Mouse (Mus musculus): Measurements from ENCODE around the gene Proser2.

Proser2 gene

DNA sequence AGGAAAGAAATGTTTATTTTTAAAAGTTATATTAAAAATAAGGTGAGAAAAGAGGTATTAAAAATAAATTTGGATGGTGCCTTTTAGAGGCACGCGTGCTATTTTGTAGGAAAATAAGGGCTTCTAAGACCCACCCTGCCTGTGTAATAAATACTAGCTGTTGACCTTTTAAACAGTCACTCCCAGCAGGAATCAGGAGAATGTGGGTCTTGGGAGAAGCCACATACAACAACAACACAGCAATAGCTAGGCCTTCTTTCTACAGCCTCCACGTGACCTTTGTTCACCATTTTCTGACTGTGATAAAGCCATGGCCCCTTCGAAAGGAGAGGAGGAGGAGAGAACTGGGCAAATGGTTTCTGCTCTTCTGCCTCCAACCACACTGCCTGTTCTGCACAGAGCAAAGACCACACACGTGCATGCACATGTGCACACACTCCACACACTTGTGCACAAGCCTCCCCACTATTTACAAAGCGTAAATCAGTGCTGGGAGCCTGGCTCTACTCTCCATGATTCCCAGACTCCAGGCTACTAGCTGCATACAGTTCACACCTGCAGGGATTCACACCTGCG, 57.2 kb downstream of the Proser2 start:
- DNase-seq (ENCODE audit: low spot score), result no peak

DNA sequence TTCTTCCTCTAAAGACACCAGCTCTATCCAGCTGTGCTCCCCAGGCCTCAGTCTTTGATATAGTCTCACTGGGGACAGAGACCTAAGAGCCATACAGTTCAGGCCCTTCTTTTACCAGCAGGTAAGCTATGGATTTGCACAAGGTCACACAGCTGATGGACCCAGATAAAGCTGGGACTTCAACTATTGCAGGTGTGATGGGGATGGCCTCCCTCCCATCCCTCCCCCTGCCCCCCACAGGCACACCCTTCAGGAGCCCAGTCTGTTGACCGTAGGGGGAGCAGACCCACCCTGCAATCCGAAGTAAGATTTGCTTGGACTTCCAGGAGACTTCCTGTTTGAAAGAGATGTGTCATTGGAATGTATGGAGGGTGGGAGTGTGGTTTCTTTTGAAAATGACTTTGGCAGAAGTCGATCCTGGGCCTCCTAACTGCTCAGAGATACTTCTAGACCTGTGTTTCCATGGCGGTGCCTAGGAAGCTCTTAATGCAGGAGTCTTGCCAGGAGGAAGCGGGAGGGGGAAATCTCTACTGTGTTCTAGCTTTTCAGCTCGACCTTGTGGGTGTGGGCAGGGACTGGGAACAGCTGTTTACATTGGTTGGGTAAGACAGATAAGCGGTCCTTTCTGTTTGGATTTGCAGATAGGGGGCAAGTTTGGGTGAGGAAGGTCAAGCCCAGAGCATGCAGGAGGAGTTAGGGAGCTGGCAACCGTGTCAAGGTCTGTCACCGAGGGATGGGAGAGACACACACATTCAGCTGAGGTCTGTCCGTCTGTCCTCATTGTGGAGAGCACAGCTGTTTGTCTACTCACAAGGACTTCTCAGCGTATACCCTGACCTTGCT, 58.2 kb downstream of the Proser2 start:
- no peak for DNase-seq (ENCODE audit: low spot score)

DNA sequence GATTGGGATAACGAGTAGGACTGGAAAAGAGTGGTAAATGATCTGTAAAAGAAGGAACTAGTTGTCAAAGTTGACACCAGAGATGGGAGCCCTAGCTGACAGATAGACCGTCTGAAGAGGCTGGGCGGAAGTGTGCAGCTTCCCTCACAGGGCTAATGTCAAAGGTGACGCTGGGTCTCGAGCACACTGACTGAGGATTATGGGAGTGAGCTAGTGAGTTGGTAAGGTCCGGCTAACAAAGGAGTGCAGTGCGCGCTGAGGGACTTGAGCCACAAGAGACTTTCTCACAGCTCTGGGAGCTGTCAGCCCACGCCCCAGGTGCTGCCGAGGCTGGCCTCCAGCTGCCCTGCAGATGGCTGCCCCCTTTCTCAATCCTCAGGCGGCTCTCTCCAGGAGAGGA, 59.1 kb downstream of the Proser2 start:
- DNase-seq (ENCODE audit: low spot score), result no peak

DNA sequence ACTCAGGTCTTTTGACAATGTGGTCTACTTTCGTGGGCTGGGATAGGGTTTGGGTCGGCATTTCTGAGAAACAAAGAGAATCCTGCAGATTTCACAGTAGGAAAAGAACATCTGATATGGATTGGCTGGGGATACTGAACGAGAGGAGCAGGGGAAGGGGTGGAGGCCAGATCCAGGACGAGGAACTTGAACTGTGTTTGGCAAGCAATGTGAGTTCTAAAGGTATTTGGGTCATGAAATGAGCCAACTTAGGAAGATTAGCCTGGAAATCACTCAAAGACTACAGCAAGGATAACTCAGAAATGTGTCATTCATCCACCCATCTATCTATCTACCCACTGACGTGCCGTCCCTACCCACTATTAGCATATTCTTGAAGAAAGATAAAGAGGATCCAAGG, 62.7 kb downstream of the Proser2 start:
- no peak for DNase-seq (ENCODE audit: low spot score)

DNA sequence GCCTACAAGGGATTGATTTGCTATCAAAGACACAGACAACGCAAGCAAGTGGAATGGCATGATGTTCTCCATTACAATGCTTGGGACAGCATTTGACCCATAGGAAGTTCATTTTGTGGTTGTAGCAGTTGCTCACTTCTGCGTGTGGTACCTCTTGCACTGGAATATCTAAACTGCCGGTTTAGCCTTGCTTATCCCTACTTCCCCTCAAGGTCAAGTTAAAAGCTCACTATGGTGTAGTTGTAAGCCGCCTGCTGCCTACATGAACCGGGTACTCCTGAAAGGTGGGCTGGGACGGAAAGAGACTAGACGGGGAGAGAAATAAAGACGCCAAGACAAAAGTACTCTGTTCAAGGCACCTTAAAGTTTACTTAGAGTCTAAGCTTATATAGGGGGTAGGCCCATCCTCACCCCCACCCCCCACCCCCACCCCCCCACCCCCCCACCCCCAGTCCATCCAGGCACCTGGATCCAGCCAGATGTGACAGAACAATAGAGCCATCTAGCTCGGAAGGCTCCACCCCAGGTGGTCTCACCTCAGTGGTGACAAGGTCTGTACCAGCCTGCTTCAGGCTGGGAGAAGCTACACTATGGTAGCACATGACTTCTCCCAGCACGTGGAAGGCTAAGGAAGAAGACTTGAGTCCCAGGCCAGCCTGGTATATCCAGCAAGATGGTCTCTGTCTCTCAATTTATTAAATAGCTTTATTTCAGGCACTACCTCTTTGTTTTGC, 69.8 kb downstream of the Proser2 start:
- DNase-seq (ENCODE audit: low spot score), result no peak

DNA sequence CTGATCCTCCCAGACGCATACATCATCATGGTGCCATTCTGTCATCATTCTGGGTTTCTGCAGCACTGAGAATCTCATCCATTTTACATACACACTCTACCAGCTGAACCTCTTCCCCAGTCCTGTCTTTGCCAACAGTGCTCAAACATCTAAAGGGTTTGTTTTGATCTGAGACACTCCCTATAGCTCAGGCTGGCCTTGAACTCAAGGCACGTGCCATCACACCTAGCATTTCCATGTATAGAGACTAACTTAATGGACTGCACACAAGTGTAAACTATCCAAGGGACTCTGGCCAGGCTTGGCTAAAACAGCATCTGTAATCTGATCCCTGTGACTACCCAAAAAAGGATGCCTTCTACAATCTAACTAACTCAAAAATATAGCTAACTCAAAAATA, 70.7 kb downstream of the Proser2 start:
- no peak for DNase-seq (ENCODE audit: low spot score)

DNA sequence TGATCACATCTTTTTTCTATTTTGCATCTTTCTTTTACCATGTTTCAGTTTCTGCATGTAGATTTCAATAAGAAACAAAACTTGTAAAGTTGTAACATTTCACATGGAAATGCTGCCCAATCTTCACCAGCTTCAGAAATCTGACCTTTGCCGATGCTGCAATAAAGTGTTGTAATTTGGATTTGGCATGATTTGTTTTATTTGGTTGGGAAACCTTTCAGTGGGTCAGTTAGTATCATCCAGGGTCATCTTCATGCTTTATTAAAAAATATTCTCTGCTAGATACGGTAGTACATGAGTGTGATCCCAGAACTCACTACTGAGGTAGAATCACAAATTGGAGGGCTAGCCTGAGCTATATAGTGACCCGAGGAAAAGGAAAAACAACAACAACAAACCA, 73.5 kb downstream of the Proser2 start:
- no peak for DNase-seq (ENCODE audit: low spot score)

DNA sequence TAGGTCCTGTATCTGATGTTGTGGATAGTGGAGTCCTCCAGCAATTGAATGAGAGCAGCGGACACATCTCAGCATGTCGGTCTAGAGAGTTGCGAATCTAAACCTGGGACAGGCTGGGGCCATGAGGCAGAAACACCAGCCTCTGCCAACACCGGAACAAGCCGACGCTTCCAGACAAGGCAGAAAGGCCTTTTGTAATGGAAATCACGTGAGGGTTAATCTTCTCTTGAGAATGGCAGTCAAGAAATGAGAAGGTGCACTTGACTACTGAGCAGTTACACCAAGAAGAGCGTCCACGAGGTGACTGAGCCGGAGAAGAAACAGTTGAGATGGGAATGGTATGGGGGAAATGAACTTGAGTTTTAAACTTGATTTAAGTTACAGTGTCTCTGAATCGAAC, 74.5 kb downstream of the Proser2 start:
- no peak for DNase-seq (ENCODE audit: low spot score)

DNA sequence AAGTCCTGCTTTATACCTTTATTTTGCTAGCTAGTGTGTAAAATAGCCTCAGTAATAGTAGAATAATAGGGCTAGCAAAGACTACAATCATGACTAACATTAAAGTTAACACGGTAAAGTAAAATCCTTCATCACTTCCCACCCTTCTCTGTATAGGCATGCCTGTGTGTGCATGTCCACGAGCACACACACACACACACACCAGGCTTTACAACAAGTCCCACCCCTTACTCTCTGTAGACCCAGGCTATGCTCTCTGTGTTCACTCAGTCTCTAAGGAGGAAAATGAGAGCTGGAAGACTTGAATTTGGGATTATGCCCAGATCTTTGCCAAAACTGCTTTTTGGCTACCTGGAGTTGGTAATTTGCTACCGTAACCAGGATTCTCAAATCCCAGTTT, 81.0 kb downstream of the Proser2 start:
- no peak for DNase-seq (ENCODE audit: low spot score)

DNA sequence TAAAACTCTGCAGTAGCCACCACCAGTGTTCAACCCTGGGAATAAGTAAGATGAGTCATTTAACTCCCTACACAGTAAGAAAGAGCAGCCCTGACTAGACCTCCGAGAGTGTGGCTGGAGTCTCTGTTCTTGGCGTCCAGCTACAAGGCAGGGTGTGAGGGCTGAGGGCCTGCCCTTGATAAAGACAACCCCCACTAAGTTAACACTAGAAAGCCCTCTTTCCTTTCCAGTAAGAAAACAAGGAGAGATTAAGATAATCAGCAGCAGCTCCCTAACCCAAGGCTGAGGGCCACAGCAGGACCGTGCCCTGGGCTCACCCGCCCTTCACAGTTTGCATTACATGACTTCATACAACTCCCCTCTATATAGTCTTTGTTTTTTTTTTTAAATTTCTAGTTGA, 81.4 kb downstream of the Proser2 start:
- DNase-seq (ENCODE audit: low spot score), result no peak

Data from left cerebral cortex, adult 11 months (tissue).